Mouse (Mus musculus): Measurements from ENCODE around the gene BC030499.

- TF ChIP-seq CTCF (IDR thresholded peaks at IDR 0.05; ENCODE audit: low read depth, low read length) (no peak), GATA1 (IDR thresholded peaks at IDR 0.05; ENCODE audit: borderline replicate concordance, low read length) (no peak), POLR2AphosphoS5 (IDR thresholded peaks at IDR 0.05; ENCODE audit: insufficient replicate concordance, low read depth, low read length) (no peak), TAL1 (conservative IDR thresholded peaks at IDR 0.05; ENCODE audit: low read depth, low read length) (no peak), GATA2 (IDR thresholded peaks at IDR 0.05; ENCODE audit: borderline replicate concordance, low read depth, low read length) (no peak)
Measured at GRCm38 (mm10) chr11:78333992-78334391, 43.4 kb downstream of the BC030499 start.
